Mouse (Mus musculus) CD4-positive helper T cell, adult 2 months (primary cell): Measurements from ENCODE around the gene Tiam2.
"Not testable (repeated sequence)": the region's sequence is repeated elsewhere in the genome, so short reads cannot be mapped to it uniquely, and the experiment has no call there.

ENCODE experiments used
- DNase-seq: peaks from one replicate; pipeline ENCODE4 v3.0.0-alpha.2; 2012; ENCODE audit warnings: low read depth, missing footprints, low spot score

The Tiam2 gene

GRCm38 (mm10) chr17:3338821-3339220, 12.4 kb downstream of the Tiam2 start:
- DNase-seq = no peak

GRCm38 (mm10) chr17:3344872-3345271, 18.5 kb downstream of the Tiam2 start:
- DNase-seq = no peak

DNA sequence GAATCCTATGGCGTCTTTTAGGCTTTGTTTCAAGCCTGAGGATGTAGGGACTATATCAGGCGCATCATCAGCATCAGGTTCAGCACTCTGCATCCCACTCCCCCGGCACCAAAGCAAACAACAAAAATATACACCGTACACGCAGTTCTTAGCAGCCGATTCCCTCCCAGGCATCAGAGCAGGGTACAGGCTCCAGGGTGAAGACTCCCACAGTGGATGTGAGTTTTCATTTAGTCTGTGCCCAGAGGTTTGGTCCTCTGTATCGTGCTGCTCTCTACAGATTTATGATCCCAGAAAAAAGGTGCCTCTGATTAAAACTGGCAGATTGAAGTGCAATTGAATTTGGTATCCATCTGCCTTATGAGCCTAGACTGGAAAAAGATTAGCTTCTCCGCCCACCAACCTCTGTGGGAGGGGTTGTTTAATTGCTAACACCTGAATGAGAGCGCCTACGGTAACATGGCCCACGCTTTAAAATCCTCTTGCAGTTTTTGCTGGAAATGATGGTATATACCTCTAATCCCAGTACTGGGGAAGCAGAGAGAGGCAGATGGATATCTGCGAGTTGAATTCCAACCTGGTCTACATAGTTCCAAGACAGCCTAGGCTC, 19.0 kb downstream of the Tiam2 start:
- DNase-seq = no peak

- DNase-seq = no peak
These were observed 21.4 kb downstream of the Tiam2 start for GRCm38 (mm10) chr17:3347800-3348199.

DNA sequence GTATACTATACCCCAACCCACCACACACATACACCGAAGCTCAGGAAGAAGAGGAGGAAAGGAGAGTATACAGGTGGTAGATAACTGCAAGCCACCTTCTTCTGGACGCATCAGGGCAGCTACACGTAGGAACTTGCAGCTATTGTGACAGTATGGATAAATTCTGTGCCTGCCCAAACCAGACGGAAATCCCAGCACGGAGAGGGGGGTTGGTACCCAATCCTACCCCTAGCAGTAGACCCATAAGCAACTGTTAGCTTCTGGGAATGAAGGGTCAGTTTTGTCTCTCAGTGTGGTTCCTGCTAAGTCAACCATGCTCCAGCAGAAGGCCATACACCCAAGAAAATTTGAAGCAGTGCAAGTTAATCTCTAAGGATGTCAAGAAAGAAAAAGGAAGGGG, 23.0 kb downstream of the Tiam2 start:
- DNase-seq = no peak

DNA sequence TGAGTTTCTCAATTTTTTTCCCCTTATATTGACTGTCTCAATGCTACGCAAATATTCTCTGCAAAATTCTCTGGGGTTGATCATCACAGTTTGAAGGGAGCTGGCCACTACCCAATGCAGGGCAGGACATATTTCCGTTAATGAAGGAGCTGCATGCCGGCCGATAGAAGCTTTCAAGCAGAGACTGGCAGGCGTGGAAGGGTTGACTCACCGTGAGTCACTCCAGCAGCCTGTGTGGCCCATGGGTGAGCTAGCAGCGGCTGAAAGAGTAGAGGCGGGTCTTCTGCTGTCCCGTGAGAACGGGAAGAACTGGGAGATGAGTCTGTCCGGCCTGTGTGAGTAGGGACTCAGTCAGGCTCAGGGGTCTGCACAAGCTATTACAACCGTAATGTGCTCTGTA, 23.6 kb downstream of the Tiam2 start:
- DNase-seq = no peak

GRCm38 (mm10) chr17:3350405-3350804, 24.0 kb downstream of the Tiam2 start:
- DNase-seq = no peak

DNA sequence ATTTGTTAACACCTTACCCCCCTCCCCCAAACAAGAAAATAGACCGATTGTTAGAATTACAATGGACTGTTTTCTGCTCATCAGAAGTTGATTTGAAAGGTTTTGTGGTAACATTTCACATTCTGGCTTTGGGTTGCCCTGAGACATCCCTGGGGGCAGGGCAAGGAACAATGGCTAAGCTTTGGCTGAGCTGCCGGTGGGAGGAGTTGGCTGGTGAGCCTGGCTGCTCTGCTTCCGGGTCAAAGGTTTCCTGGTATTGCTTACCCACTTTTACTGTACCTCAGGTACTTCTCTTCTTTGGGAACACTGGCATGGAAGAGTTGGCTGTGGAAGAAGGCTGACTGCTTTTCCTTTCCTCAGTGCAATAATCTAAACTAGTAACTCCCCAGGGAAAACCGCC, 25.3 kb downstream of the Tiam2 start:
- DNase-seq = no peak

DNA sequence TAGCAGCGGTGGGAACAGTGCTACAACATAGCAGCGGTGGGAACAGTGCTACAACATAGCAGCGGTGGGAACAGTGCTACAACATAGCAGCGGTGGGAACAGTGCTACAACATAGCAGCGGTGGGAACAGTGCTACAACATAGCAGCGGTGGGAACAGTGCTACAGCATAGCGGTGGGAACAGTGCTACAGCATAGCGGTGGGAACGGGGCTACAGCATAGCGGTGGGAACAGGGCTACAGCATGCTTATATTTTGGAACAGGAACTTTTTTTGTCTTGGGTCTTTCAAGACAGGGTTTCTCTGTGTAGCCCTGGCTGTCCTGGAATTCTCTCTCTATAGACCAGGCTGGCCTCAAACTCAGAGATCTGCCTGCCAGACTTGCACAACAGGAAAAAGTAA, 26.8 kb downstream of the Tiam2 start:
- not testable (repeated sequence) for DNase-seq

- DNase-seq = no peak
These were observed 28.5 kb downstream of the Tiam2 start for GRCm38 (mm10) chr17:3354856-3355255.

DNA sequence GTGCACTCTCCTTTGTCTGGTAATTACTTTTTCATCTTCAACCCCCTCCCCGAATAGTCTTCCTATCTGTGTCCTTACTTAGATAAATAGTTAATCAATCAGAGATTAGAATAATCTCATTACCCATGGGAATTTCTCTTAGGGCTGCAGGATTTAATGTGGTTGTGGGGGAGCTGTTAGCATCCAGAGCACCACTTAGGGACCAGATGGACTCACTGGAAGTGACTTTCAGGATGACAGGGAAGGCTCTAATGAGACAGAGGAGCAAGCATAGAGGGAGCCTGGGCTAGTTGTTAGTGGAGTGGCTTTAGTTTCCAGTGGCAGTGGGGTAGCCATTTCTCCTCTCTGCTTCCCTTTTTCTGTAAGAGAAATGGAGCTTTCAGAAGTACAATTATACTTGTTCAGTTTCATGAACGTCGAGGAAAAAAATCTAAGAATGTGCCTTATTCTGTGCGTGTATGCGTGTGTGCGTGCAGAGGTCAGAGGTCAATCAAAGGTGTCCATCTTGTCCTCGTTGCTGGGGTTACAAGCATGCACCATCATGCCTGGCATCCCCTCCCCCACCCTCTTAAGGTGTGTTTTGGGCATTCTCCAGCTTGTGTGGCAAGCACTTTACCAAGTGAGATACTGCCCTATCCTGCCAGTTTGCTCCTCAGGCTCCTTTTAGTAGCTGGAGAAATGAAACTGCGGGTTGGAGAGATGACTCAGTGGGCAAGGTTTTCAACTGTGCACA, 30.4 kb downstream of the Tiam2 start:
- DNase-seq = no peak

GRCm38 (mm10) chr17:3360236-3360635, 33.9 kb downstream of the Tiam2 start:
- DNase-seq = no peak

DNA sequence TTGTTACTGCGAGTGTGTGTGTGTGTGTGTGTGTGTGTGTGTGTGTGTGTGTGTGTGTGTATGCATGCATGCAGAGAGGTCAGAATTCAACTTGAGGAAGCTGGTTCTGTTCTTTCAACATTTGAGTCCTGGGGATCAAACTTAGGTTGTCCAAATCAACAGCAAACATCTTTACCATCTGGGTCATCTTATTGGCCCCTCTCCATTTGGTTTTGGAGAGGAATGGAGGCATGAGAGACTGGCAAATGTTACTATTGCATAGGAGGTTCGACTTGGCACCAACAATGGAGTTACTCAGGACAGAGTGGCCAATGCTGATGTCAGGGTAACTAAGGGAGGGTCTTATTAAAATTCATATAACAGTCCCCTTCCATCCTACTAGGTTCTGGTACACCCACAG, 35.4 kb downstream of the Tiam2 start:
- no peak for DNase-seq

- DNase-seq = no peak
These were observed 36.8 kb downstream of the Tiam2 start for GRCm38 (mm10) chr17:3363216-3363615.

GRCm38 (mm10) chr17:3366741-3367140, 40.4 kb downstream of the Tiam2 start:
- no peak for DNase-seq

DNA sequence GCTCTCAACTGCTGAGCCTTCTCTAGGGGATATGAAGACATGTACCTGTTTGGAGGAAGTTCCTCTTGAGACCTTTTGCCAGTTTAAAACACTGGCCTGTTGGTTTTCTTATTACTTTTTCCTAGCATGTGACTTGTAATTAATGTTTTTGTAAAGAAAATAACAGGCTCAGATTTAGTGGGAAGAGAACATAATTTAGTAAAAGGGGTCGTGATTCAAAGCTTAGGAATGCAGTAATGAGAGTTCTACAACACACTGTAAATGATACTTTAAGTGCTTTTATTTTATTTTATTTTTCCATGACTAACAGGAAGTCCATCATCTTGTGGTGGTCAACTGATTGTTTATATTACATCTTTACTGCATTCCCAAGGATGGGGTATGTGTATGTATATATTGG, 42.0 kb downstream of the Tiam2 start:
- no peak for DNase-seq

DNA sequence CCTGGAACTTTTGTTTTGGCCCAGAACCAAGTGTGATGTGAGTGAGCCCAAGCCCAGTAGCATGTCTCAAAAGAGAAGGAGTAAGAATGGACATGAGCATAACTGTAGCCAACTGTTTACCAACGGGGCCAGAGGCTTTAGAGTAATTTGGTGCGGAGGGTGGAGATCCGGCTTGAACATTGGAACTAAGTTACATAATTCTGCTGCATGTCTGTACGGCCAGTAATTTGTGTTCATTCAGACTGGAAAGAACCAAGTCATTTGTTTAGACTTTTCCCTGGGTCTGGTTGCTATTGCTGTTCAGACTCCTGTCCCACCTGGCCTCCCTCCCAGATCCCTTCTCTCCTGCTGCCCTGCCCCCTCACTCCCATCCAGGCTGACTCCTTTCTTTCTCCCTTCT, 43.3 kb downstream of the Tiam2 start:
- no peak for DNase-seq

- DNase-seq = no peak
These were observed 52.2 kb downstream of the Tiam2 start for GRCm38 (mm10) chr17:3378606-3379005.

- DNase-seq = no peak
These were observed 53.6 kb downstream of the Tiam2 start for GRCm38 (mm10) chr17:3379753-3380588.

- no peak for DNase-seq
These were observed 59.0 kb downstream of the Tiam2 start for GRCm38 (mm10) chr17:3385391-3385790.

- no peak for DNase-seq
These were observed 61.4 kb downstream of the Tiam2 start for GRCm38 (mm10) chr17:3387819-3388218.

DNA sequence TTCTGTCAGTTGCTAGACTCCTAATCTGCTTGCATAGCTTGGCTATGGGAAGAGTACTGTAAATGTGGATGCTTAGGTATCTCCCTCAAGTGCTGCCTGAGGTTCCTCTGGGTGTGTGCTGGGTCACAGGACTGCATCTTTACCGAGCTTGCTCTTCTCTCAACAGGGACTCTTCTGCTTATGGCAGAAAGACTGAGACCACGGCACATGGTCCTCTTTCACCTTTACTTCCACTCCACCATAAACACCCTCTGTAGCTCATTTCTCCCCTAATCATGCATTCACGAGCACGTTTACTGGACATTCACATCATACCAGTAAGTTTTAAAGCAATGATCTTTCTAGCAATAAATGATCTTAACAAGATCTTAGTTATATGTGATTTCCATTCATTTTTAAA, 63.4 kb downstream of the Tiam2 start:
- DNase-seq = no peak

GRCm38 (mm10) chr17:3393981-3394380, 67.6 kb downstream of the Tiam2 start:
- no peak for DNase-seq
